Mouse (Mus musculus): ENCODE results near the gene Elp5. TPM values are rescaled to one million over a fixed set of nuclear protein-coding genes. Genes with fewer than 3 reads are reported as not detected.

The Elp5 gene
- total RNA-seq, 2 experiments from 2014 or later = 77.5 to 78.4 TPM

DNA sequence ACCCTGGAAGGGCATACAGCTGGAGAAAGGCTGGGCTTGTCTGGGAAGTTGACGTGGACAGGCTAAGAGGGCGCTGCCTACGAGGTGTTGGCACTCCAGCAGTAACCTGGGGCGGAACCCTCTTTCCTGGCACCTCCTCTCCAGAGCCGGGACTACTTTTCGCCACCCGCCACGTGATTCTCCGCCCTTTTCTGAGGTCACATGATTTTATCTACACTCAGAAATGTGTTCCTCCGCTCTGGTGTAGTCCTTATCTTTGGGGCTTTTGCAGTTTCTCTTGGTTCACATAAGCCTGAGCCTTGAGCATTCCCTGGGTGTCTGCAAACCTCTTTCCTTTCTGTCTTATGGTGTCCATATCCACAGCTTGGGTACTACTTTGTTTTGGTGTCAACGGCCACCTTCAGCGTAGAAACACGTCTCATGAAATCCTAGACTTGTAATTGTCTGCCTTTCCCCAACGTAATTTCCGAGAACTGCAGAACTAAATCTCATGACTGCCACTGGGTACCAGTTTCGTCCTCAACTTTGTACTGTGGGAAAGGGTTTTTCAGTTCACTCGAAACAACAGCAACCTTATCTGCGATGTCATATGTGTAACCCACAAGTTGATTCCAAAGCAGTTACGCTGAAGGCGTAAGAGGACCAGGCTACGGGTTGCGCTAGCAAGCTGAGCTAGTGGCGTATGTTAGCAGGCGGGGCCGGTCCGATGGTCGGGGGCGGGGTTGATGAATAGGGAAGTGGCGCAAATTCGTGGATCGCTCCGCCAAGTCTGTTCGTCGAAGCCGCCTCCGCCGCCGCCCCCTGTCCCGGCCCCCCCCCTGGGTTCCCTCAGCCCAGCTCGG, 8.8 kb upstream of the Elp5 start, which contains the start of gene Gabarap:
Gabarap (plus strand) TSS at position 294 of the 842 bp plus-strand sequence.
- DNase-seq = peak; percentile 96

GRCm38 (mm10) chr11:69989949-69990348, 7.6 kb upstream of the Elp5 start:
- no peak for DNase-seq

- DNase-seq = no peak
Measured at GRCm38 (mm10) chr11:69984431-69984830, 2.1 kb upstream of the Elp5 start.

DNA sequence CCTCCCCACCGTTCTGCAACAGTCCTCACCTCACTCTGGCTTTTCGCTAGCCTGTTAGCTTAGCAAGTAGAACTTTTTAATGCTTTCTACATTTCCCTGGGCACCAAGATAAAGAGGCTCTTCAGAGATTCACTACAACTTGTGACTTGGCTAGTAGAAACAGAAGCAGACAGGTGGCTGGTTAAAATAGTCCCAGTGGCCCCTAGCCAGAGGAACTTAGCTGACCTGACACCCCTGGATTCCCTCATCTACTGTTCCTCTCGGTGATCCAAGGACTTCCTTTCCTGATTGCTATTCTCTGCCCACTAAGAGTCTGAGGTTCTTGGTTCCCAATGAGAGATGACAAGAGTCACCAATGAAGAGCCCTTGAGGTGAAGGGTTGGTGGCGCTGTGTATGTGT, 1.1 kb upstream of the Elp5 start:
- no peak for DNase-seq

- DNase-seq = no peak
Measured at GRCm38 (mm10) chr11:69982877-69983276, 560 bp upstream of the Elp5 start.

DNA sequence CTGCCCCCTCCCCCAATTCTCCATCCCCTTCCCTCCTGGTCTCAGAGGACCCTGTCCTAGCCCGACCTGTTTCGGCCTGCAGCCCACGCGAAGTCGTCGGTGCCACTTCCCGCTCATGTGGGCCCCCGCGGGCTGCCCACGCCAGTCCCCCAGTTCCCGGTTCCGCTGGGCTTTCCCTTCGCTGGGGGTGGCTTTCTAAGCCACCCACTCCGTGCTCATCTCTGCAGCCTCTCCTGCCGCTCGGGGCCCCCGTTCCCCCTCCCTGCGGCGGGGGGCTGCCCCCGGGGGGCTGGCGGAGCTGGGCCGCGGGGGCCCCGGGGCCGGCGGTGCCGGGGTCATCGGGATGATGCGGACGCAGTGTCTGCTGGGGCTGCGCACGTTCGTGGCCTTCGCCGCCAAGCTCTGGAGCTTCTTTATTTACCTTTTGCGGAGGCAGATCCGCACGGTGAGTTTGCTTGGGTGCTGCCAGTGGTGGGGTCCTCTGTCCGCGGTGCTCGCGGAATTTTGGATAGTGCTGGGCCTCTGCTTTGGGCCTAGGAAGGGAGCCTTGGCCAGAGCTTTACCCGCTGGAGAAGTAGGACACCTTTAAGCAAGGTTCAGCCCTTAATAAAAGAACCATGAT, 1.1 kb downstream of the Elp5 start, which contains the start of gene Ctdnep1:
Ctdnep1 (plus strand) TSS at position 16 of the 622 bp plus-strand sequence.
- no peak for DNase-seq

- DNase-seq = peak; percentile 100
Measured at GRCm38 (mm10) chr11:69980196-69981140, 1.8 kb downstream of the Elp5 start.

GRCm38 (mm10) chr11:69979827-69980195, 2.5 kb downstream of the Elp5 start:
- no peak for DNase-seq

DNA sequence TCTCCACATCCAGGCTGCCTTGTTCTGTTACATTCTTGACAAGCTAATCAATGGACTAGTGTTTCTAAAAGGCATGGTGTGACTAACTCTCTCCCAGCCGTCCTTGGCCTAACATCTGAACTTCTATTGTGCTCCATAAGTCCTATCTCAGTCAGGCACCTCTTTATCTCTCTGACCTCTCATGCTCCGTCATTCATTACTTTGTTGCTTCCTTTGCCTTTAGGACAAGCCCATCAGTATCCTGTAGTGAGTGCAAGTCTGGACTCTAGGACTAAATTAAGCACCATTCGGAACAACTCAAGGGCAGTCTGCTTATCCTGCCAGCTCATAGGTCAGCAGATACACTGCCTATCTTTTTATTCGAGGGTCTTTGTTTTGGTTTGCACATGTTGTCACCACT, 6.0 kb downstream of the Elp5 start:
- DNase-seq = no peak

GRCm38 (mm10) chr11:69974907-69975306, 7.4 kb downstream of the Elp5 start:
- DNase-seq = no peak

DNA sequence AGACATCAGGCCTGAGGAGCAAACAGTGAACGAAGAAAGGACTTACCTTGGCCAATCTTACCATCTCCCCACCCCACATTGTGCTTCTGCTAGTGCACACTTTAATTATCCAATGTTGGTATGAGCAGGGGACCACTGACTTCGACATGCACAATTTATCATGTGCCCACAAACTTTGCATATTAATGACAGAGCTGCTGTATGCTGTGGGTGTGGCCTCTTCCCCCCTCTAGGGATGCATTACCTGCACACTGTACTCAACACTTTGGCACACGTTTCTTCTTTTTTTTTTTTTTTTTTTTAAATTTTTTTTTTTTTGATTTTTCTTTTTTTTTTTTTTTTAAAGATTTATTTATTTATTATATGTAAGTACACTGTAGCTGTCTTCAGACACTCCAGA, 11.5 kb downstream of the Elp5 start:
- DNase-seq = no peak

GRCm38 (mm10) chr11:69970222-69970621, 12.1 kb downstream of the Elp5 start:
- no peak for DNase-seq

DNA sequence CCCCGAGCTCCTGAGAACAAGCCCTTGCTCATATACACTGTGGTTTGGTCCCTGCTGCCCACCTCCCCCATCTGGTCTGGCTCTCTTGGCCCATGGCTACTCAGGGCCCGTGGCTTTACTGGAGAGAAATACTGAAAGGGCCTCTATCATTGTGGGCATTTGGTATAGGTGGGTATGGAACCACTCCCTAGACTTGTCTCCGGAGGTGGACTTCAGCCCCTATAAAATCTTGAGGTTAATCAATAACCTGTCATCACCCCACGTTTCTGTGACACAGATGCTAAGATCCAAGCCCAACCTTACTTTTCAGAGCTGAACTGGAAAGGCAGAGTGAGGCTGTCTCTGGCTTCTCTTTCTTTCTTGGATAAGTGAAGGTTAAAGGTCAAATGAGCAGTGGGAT, 13.5 kb downstream of the Elp5 start:
- no peak for DNase-seq

DNA sequence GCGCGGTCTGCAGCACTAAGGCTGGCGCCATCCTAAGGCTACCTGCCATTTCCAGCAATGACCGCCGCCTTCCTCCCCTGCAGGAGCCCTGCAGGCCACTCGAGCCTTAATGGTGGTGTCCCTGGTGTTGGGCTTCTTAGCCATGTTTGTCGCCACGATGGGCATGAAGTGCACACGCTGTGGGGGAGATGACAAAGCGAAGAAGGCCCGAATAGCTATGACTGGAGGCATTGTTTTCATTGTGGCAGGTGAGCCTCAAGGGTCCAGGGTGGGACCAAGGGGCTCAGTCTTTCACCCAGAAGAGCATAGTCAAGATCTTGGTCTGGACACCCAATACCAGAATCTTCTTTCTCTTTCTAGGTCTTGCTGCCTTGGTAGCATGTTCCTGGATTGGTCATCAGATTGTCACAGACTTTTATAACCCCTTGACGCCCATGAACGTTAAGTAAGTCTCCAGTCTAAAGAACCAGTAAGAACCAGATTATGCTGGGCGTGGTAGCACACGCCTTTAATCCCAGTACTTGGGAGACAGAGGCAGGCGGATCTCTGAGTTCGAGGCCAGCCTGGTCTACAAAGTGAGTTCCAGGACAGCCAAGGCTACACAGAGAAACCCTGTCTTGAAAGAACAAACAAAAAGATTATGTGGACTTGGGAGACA, 15.3 kb downstream of the Elp5 start:
- DNase-seq = no peak

- no peak for DNase-seq
Measured at GRCm38 (mm10) chr11:69966006-69966859, 16.1 kb downstream of the Elp5 start.

- DNase-seq = no peak
Measured at GRCm38 (mm10) chr11:69965271-69966005, 16.9 kb downstream of the Elp5 start.

- no peak for DNase-seq
Measured at GRCm38 (mm10) chr11:69964650-69965270, 17.6 kb downstream of the Elp5 start, which contains the start of gene Cldn7. Gene Cldn7 (plus strand): TSS chr11:69964779.

DNA sequence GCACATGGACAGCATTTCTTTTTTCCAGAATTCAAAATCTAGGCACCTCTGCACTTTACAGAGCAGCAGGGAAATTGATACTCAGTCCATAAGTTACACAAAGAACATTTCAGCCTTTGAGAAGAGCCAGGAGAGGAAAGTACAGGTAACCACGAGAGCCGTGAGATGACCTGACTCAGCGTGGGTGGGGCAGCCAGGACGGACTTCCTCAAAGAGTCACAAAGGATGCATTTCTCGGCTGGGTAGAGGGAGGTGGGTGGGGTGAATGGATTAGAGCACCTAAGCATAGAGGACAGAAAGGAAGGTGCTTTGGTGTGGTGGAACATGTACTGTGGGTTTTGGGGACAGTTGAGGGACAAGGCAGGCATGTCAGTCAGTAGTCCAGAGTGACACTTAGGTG, 20.5 kb downstream of the Elp5 start:
- no peak for DNase-seq

GRCm38 (mm10) chr11:69960616-69961015, 21.7 kb downstream of the Elp5 start:
- DNase-seq = no peak

DNA sequence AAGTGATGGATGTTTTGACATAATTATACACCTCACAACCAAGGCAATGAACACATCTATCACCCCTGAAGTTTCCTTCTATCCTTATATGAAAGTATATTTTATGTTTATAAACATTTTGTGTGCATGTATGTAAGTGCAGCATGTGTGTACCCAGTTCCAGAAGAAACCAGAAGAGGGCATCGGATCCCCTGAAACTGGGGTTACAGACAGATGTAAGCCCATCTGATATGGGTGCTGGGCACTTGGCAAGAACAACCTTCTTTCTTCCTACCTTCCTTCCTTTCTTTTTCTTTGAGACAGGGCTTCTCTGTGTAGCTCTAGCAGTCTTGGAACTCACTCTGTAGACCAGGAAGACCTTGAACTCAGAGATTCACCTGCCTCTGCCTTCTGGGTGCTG, 26.1 kb downstream of the Elp5 start:
- DNase-seq = no peak

All from layer of hippocampus, postnatal 36 days (tissue).